Mouse (Mus musculus): Measurements from ENCODE around the gene Gramd1c. TPM values are rescaled to one million over a fixed set of nuclear protein-coding genes. Genes with fewer than 3 reads are reported as not detected.

Gene Gramd1c
- polyA plus RNA-seq, 1 experiment from 2014 or later = 2.5 TPM

GRCm38 (mm10) chr16:44053265-44053664, 9.9 kb downstream of the Gramd1c start:
- H3K27me3 ChIP-seq (ENCODE audit: insufficient read depth, poor library complexity, severe bottlenecking) = no peaks in the 10 kb centered on the region
- no peaks in the 10 kb centered on the region for H3K4me1 ChIP-seq (replicated peaks)
- H3K9me3 ChIP-seq = no peaks in the 10 kb centered on the region
- DNase-seq (ENCODE audit: low spot score) = no peak
- H3K27ac ChIP-seq = no peak overlapping the region
- 83% methylated on average over 6 of the region's 6 CpGs for WGBS
- H3K4me3 ChIP-seq = no peak overlapping the region
- H3K36me3 ChIP-seq = no peaks in the 10 kb centered on the region

- no peak overlapping the region for H3K4me3 ChIP-seq
- no peaks in the 10 kb centered on the region for H3K9me3 ChIP-seq
- no peak for DNase-seq (ENCODE audit: low spot score)
- no peaks in the 10 kb centered on the region for H3K27me3 ChIP-seq (ENCODE audit: insufficient read depth, poor library complexity, severe bottlenecking)
- no peaks in the 10 kb centered on the region for H3K4me1 ChIP-seq (replicated peaks)
- no peak overlapping the region for H3K27ac ChIP-seq
- 83% methylated on average over 6 of the region's 6 CpGs for WGBS
- no peaks in the 10 kb centered on the region for H3K36me3 ChIP-seq
These were observed 10.8 kb downstream of the Gramd1c start for GRCm38 (mm10) chr16:44052390-44052789.

- no peaks in the 10 kb centered on the region for H3K36me3 ChIP-seq
- 0 out of 2 replicates have a peak, but pooled peaks cover 3% of the 10 kb centered on the region for H3K9me3 ChIP-seq
- WGBS = 85% methylated on average over 5 of the region's 5 CpGs
- no peaks in the 10 kb centered on the region for H3K4me1 ChIP-seq (replicated peaks)
- no peak overlapping the region for H3K4me3 ChIP-seq
- H3K27me3 ChIP-seq (ENCODE audit: insufficient read depth, poor library complexity, severe bottlenecking) = no peaks in the 10 kb centered on the region
- no peak for DNase-seq (ENCODE audit: low spot score)
- H3K27ac ChIP-seq = no peak overlapping the region
These were observed 13.0 kb downstream of the Gramd1c start for GRCm38 (mm10) chr16:44050139-44050538.

GRCm38 (mm10) chr16:44039112-44039511, 24.0 kb downstream of the Gramd1c start:
- 83% methylated on average over 4 of the region's 4 CpGs for WGBS
- Histone ChIP-seq H3K36me3 (no peaks in the 10 kb centered on the region), H3K4me1 (replicated peaks) (no peaks in the 10 kb centered on the region), H3K27ac (no peak overlapping the region), H3K9me3 (no peaks in the 10 kb centered on the region), H3K4me3 (no peak overlapping the region), H3K27me3 (ENCODE audit: insufficient read depth, poor library complexity, severe bottlenecking) (no peaks in the 10 kb centered on the region)
- no peak for DNase-seq (ENCODE audit: low spot score)

- Histone ChIP-seq H3K27ac (no peak overlapping the region), H3K36me3 (no peaks in the 10 kb centered on the region), H3K4me1 (replicated peaks) (no peaks in the 10 kb centered on the region), H3K27me3 (ENCODE audit: insufficient read depth, poor library complexity, severe bottlenecking) (no peaks in the 10 kb centered on the region), H3K4me3 (no peak overlapping the region), H3K9me3 (no peaks in the 10 kb centered on the region)
- WGBS = 84% methylated on average over 3 of the region's 3 CpGs
- DNase-seq (ENCODE audit: low spot score) = no peak
These were observed 27.9 kb downstream of the Gramd1c start for GRCm38 (mm10) chr16:44035221-44035620.

GRCm38 (mm10) chr16:44033365-44033764, 29.8 kb downstream of the Gramd1c start:
- Histone ChIP-seq H3K4me3 (no peak overlapping the region), H3K4me1 (replicated peaks) (no peaks in the 10 kb centered on the region), H3K27ac (no peak overlapping the region), H3K9me3 (no peaks in the 10 kb centered on the region), H3K27me3 (ENCODE audit: insufficient read depth, poor library complexity, severe bottlenecking) (no peaks in the 10 kb centered on the region), H3K36me3 (no peaks in the 10 kb centered on the region)
- no peak for DNase-seq (ENCODE audit: low spot score)
- WGBS = 96% methylated on average over 5 of the region's 5 CpGs

GRCm38 (mm10) chr16:44029273-44029672, 33.9 kb downstream of the Gramd1c start:
- no peak for DNase-seq (ENCODE audit: low spot score)
- no peaks in the 10 kb centered on the region for H3K27me3 ChIP-seq (ENCODE audit: insufficient read depth, poor library complexity, severe bottlenecking)
- 78% methylated on average over 2 of the region's 2 CpGs for WGBS

GRCm38 (mm10) chr16:44026822-44027221, 36.3 kb downstream of the Gramd1c start:
- no peaks in the 10 kb centered on the region for H3K9me3 ChIP-seq
- H3K27me3 ChIP-seq (ENCODE audit: insufficient read depth, poor library complexity, severe bottlenecking) = no peaks in the 10 kb centered on the region
- no peak overlapping the region for H3K27ac ChIP-seq
- 91% methylated on average over 9 of the region's 9 CpGs for WGBS
- H3K4me3 ChIP-seq = no peak overlapping the region
- no peaks in the 10 kb centered on the region for H3K36me3 ChIP-seq
- H3K4me1 ChIP-seq (replicated peaks) = no peaks in the 10 kb centered on the region
- DNase-seq (ENCODE audit: low spot score) = no peak

More at GRCm38 (mm10) chr16:44029273-44029672, 33.9 kb downstream of the Gramd1c start:
- Histone ChIP-seq H3K36me3 (no peaks in the 10 kb centered on the region), H3K4me1 (replicated peaks) (no peaks in the 10 kb centered on the region), H3K27ac (no peak overlapping the region), H3K9me3 (no peaks in the 10 kb centered on the region), H3K4me3 (no peak overlapping the region)

GRCm38 (mm10) chr16:44026210-44026609, 36.9 kb downstream of the Gramd1c start:
- DNase-seq (ENCODE audit: low spot score) = no peak
- Histone ChIP-seq H3K4me3 (no peak overlapping the region), H3K4me1 (replicated peaks) (no peaks in the 10 kb centered on the region), H3K36me3 (no peaks in the 10 kb centered on the region), H3K9me3 (no peaks in the 10 kb centered on the region), H3K27ac (no peak overlapping the region), H3K27me3 (ENCODE audit: insufficient read depth, poor library complexity, severe bottlenecking) (no peaks in the 10 kb centered on the region)
- WGBS = 73% methylated on average over 6 of the region's 6 CpGs

GRCm38 (mm10) chr16:44018986-44019548, 44.1 kb downstream of the Gramd1c start:
- Histone ChIP-seq H3K27ac (no peak overlapping the region), H3K36me3 (no peaks in the 10 kb centered on the region), H3K4me1 (replicated peaks) (no peaks in the 10 kb centered on the region), H3K27me3 (ENCODE audit: insufficient read depth, poor library complexity, severe bottlenecking) (no peaks in the 10 kb centered on the region), H3K9me3 (no peaks in the 10 kb centered on the region), H3K4me3 (no peak overlapping the region)
- DNase-seq (ENCODE audit: low spot score) = no peak
- 91% methylated on average over 2 of the region's 2 CpGs for WGBS

GRCm38 (mm10) chr16:44018372-44018771, 44.8 kb downstream of the Gramd1c start:
- no peaks in the 10 kb centered on the region for H3K9me3 ChIP-seq
- no peaks in the 10 kb centered on the region for H3K36me3 ChIP-seq
- no peaks in the 10 kb centered on the region for H3K4me1 ChIP-seq (replicated peaks)
- no peak overlapping the region for H3K4me3 ChIP-seq
- H3K27ac ChIP-seq = no peak overlapping the region
- H3K27me3 ChIP-seq (ENCODE audit: insufficient read depth, poor library complexity, severe bottlenecking) = no peaks in the 10 kb centered on the region
- DNase-seq (ENCODE audit: low spot score) = no peak
- WGBS = 61% methylated on average over 7 of the region's 7 CpGs

- Histone ChIP-seq H3K4me3 (no peak overlapping the region), H3K27me3 (ENCODE audit: insufficient read depth, poor library complexity, severe bottlenecking) (no peaks in the 10 kb centered on the region), H3K9me3 (no peaks in the 10 kb centered on the region), H3K36me3 (no peaks in the 10 kb centered on the region), H3K4me1 (replicated peaks) (no peaks in the 10 kb centered on the region), H3K27ac (no peak overlapping the region)
- WGBS = 88% methylated on average over 4 of the region's 4 CpGs
- no peak for DNase-seq (ENCODE audit: low spot score)
These were observed 45.4 kb downstream of the Gramd1c start for GRCm38 (mm10) chr16:44017707-44018106.

- Histone ChIP-seq H3K27me3 (ENCODE audit: insufficient read depth, poor library complexity, severe bottlenecking) (no peaks in the 10 kb centered on the region), H3K4me3 (0 out of 2 replicates have a peak overlapping the region, but pooled peaks have one; percentile 18), H3K27ac (no peak overlapping the region), H3K4me1 (replicated peaks) (no peaks in the 10 kb centered on the region), H3K36me3 (no peaks in the 10 kb centered on the region), H3K9me3 (no peaks in the 10 kb centered on the region)
- 17% methylated on average over 11 of the region's 11 CpGs for WGBS
- peak; percentile 6 for DNase-seq (ENCODE audit: low spot score)
These were observed 47.0 kb downstream of the Gramd1c start for GRCm38 (mm10) chr16:44016164-44016563.

Data from hindbrain, embryonic 10.5 days (tissue).